Mouse (Mus musculus) hindbrain, postnatal 0 days (tissue): ENCODE data around the gene Aknad1. TPM values are rescaled to one million over a fixed set of nuclear protein-coding genes. Genes with fewer than 3 reads are reported as not detected.

Source experiments
- ATAC-seq: fragments of 200-750 bp; cut with Nextera tagmentation; 2 replicates; pipeline ENCODE4 v1.8.0; 2017; ENCODE audit warnings: mild to moderate bottlenecking, moderate TSS enrichment, moderate library complexity
- DNase-seq: peaks from one replicate; pipeline ENCODE4 v3.0.0-alpha.2; 2015; ENCODE audit warnings: low spot score
- H3K27ac ChIP-seq: fragments of 300-500 bp; sonication (generic); 2 replicates; pipeline ENCODE4 v1.5.1; 2014; ENCODE audit warnings: mild to moderate bottlenecking
- H3K27me3 ChIP-seq: fragments of 300-500 bp; sonication (generic); 2 replicates; pipeline ENCODE4 v1.6.1; 2014; ENCODE audit warnings: low read length, mixed read lengths; ENCODE audit not compliant: insufficient read depth
- H3K36me3 ChIP-seq: fragments of 300-500 bp; sonication (generic); 2 replicates; pipeline ENCODE4 v1.6.1; 2014; ENCODE audit warnings: low read length, mixed read lengths; ENCODE audit not compliant: insufficient read depth
- H3K4me1 ChIP-seq: fragments of 300-500 bp; sonication (generic); 2 replicates; pipeline ENCODE4 v1.6.1; 2014; ENCODE audit warnings: antibody characterized with exemption, low read length, mixed read lengths; ENCODE audit not compliant: insufficient read depth
- H3K4me2 ChIP-seq: fragments of 300-500 bp; sonication (generic); 2 replicates; pipeline ENCODE4 v1.6.1; 2014; ENCODE audit warnings: low read depth, mild to moderate bottlenecking, low read length, moderate library complexity, mixed read lengths
- H3K4me3 ChIP-seq: fragments of 300-500 bp; sonication (generic); 2 replicates; pipeline ENCODE4 v1.5.1; 2014; ENCODE audit warnings: low read length
- H3K9ac ChIP-seq: fragments of 300-500 bp; sonication (generic); replicated peaks from 2 replicates; pipeline ENCODE4 v1.6.1; 2014; ENCODE audit warnings: mild to moderate bottlenecking, low read length, moderate library complexity, mixed read lengths
- H3K9me3 ChIP-seq: fragments of 300-500 bp; sonication (generic); 2 replicates; pipeline ENCODE4 v1.6.1; 2016; ENCODE audit warnings: low read length, mixed read lengths
- CTCF ChIP-seq: IDR thresholded peaks from 2 replicates; pipeline ENCODE4 v1.5.1; 2016; ENCODE audit warnings: antibody characterized with exemption, control low read depth, low read depth
- WGBS: fragments of 180-500 bp; shearing (Covaris S2); extraction: QIAGEN DNeasy Blood & Tissue Kit; methylation state at CpG from one replicate; pipeline ENCODE4 v1.1.7; 2014; 5-methylcytosine and 5-hydroxymethylcytosine counted together
- polyA plus RNA-seq: library from polyadenylated mRNA; unstranded; fragments of >200 nt; fragmentation: Nextera tagmentation; extraction: Ambion mirVana; gene quantifications from 2 replicates; pipeline ENCODE4 v1.2.1, GENCODE M21; 2015
- total RNA-seq: library from RNA; depleted of rRNA; stranded (reverse); fragments of >200 nt; gene quantifications from 2 replicates; pipeline ENCODE4 v1.2.3, GENCODE M21; 2014

Gene Aknad1
- total and polyA plus RNA-seq, 2 experiments from 2014 or later: not detected

- no peaks in the 10 kb centered on the region for H3K27me3 ChIP-seq
- WGBS: 87% methylated on average over 3 of the region's 3 CpGs
- H3K4me3 ChIP-seq: no peak overlapping the region
- H3K9ac ChIP-seq: no peak overlapping the region
- no peaks in the 10 kb centered on the region for H3K9me3 ChIP-seq
- no peak overlapping the region for H3K4me2 ChIP-seq
- no peak overlapping the region for H3K27ac ChIP-seq
- H3K36me3 ChIP-seq: no peaks in the 10 kb centered on the region
- DNase-seq (no peak), ATAC-seq (no peak)
- no peaks in the 10 kb centered on the region for H3K4me1 ChIP-seq
- no peak for TF ChIP-seq CTCF
Measured at GRCm38 (mm10) chr3:108737761-108738160, 1.7 kb upstream of the Aknad1 start.

GRCm38 (mm10) chr3:108744060-108744459, 4.6 kb downstream of the Aknad1 start:
- 84% methylated on average over 4 of the region's 4 CpGs for WGBS
- Histone ChIP-seq H3K27ac (no peak overlapping the region), H3K36me3 (no peaks in the 10 kb centered on the region), H3K9ac (no peak overlapping the region), H3K9me3 (no peaks in the 10 kb centered on the region), H3K4me2 (no peak overlapping the region), H3K4me1 (no peaks in the 10 kb centered on the region), H3K27me3 (no peaks in the 10 kb centered on the region), H3K4me3 (no peak overlapping the region)
- no peak for TF ChIP-seq CTCF
- no peak for DNase-seq
- ATAC-seq: no peak

- no peak overlapping the region for H3K4me2 ChIP-seq
- H3K9ac ChIP-seq: no peak overlapping the region
- H3K27me3 ChIP-seq: no peaks in the 10 kb centered on the region
- no peak overlapping the region for H3K4me3 ChIP-seq
- 75% methylated on average over 6 of the region's 6 CpGs for WGBS
- H3K9me3 ChIP-seq: no peaks in the 10 kb centered on the region
- no peak for DNase-seq
- no peaks in the 10 kb centered on the region for H3K4me1 ChIP-seq
- no peak for TF ChIP-seq CTCF
- ATAC-seq: no peak
- no peaks in the 10 kb centered on the region for H3K36me3 ChIP-seq
- no peak overlapping the region for H3K27ac ChIP-seq
Measured at GRCm38 (mm10) chr3:108751061-108751460, 11.6 kb downstream of the Aknad1 start.

GRCm38 (mm10) chr3:108751691-108752090, 12.2 kb downstream of the Aknad1 start:
- H3K4me1 ChIP-seq: no peaks in the 10 kb centered on the region
- DNase-seq (no peak), ATAC-seq (no peak)
- no peaks in the 10 kb centered on the region for H3K36me3 ChIP-seq
- no peak for TF ChIP-seq CTCF
- H3K4me3 ChIP-seq: no peak overlapping the region
- WGBS: 83% methylated on average over 6 of the region's 6 CpGs
- no peak overlapping the region for H3K9ac ChIP-seq
- no peak overlapping the region for H3K4me2 ChIP-seq
- H3K9me3 ChIP-seq: no peaks in the 10 kb centered on the region
- no peaks in the 10 kb centered on the region for H3K27me3 ChIP-seq
- H3K27ac ChIP-seq: no peak overlapping the region

GRCm38 (mm10) chr3:108754541-108754940, 15.1 kb downstream of the Aknad1 start:
- WGBS: 90% methylated on average over 1 of the region's 1 CpGs
- no peak for ATAC-seq
- TF ChIP-seq CTCF: no peak

GRCm38 (mm10) chr3:108755542-108755941, 16.1 kb downstream of the Aknad1 start:
- ATAC-seq: no peak
- Histone ChIP-seq H3K36me3 (no peaks in the 10 kb centered on the region), H3K9me3 (no peaks in the 10 kb centered on the region), H3K4me3 (no peak overlapping the region), H3K9ac (no peak overlapping the region), H3K27ac (no peak overlapping the region), H3K27me3 (no peaks in the 10 kb centered on the region), H3K4me2 (no peak overlapping the region), H3K4me1 (no peaks in the 10 kb centered on the region)
- TF ChIP-seq CTCF: no peak
- DNase-seq: no peak
- 88% methylated on average over 2 of the region's 2 CpGs for WGBS

More at GRCm38 (mm10) chr3:108754541-108754940, 15.1 kb downstream of the Aknad1 start:
- Histone ChIP-seq H3K4me1 (no peaks in the 10 kb centered on the region), H3K4me2 (no peak overlapping the region), H3K27me3 (no peaks in the 10 kb centered on the region), H3K9ac (no peak overlapping the region), H3K27ac (no peak overlapping the region), H3K36me3 (no peaks in the 10 kb centered on the region), H3K4me3 (no peak overlapping the region), H3K9me3 (no peaks in the 10 kb centered on the region)
- no peak for DNase-seq

GRCm38 (mm10) chr3:108756131-108756530, 16.7 kb downstream of the Aknad1 start:
- no peaks in the 10 kb centered on the region for H3K36me3 ChIP-seq
- no peaks in the 10 kb centered on the region for H3K4me1 ChIP-seq
- WGBS: 86% methylated on average over 1 of the region's 1 CpGs
- H3K9ac ChIP-seq: no peak overlapping the region
- no peaks in the 10 kb centered on the region for H3K9me3 ChIP-seq
- H3K27me3 ChIP-seq: no peaks in the 10 kb centered on the region
- DNase-seq (no peak), ATAC-seq (no peak)
- no peak overlapping the region for H3K4me2 ChIP-seq
- no peak for TF ChIP-seq CTCF
- H3K4me3 ChIP-seq: no peak overlapping the region
- no peak overlapping the region for H3K27ac ChIP-seq
